Mouse (Mus musculus) thymus, postnatal 0 days (tissue): ENCODE measurements at regions not wholly inside any gene's neighbourhood (a gene's known extent, or its start where the extent isn't known, plus 50 kb on each side); places are given as distances from the start of the nearest gene placed in this dataset.

Experiments used
- DNase-seq: peaks from one replicate; pipeline ENCODE4 v3.0.0-alpha.2; 2015; ENCODE audit warnings: low spot score

- DNase-seq: no peak
These were observed 201.9 kb downstream of the Tmem38b start for GRCm38 (mm10) chr4:54027565-54028237.

DNA sequence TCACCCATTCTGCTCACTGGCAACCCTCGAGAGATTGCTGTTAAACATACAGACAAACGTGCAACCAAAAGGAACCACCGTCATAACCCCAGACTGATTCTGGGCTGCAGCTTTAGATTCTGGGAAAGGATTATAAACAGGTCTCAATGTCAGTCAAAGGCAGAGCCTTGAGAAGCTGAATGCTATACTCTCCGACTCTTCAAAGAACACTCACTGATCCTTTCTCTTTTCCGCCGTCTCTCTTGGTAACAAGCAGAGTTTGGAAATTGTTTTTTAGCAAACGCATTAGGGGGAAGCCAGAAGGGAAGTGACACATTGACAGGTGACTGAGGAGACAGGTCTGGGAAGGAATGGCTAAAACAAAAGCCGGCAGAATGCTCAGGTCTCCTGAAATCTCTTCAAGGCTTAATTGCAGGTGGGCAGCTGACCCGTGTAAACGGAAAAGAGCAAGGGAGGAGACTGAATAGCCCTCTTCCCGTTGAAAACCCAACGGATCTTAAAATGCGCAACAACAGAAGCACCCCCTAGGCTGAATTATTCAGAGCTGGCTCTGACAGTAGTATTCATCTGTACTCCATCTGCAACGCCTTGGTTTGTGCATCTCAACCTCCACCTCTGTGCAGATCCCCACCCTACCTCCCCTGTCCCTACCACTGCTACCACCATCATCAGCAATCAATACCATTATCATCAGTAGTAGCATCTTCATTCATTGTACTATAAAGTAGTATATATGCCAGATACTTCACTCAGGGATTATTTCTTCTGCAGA lies 219.6 kb downstream of the Tmem38b start:
- no peak for DNase-seq

GRCm38 (mm10) chr4:54064331-54064730 lies 238.5 kb downstream of the Tmem38b start:
- DNase-seq: no peak

DNA sequence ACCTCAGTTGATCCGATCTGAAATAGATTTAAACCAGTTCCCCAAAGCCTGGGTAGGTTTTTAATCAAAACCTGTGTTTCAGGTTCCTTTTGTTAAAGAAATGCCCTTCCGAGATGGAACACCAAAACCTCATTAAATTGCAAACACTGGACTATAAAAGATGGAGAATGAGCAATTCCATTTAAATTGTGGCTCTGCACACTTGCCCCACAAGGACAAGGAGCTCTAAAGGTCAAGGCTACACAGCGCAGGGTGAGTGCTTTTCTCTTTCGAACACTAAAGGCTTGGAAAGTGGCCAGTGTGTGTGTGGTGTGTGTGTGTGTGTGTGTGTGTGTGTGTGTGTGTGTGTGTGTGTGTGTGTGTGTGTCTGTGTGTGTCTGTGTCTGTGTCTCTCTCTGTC lies 246.1 kb downstream of the Tmem38b start:
- DNase-seq: no peak

DNA sequence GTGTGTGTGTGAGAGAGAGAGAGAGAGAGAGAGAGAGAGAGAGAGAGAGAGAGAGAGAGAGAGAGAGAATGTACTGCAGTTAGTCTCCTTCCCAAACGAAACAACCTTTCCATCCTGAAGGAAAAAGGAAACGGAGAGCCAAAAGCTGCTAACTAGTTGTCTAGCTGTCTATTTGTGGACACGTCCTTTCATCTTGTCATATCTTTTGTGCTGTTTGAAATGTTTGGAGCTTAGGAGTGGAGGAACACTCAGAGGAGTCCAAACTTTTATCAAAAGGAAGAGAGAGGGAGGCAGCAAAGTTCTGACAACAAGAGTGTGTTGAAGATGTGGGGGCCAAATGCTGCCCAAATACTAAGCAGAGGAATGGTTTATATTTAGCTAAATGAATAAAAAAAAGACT lies 246.6 kb downstream of the Tmem38b start:
- DNase-seq: no peak

DNA sequence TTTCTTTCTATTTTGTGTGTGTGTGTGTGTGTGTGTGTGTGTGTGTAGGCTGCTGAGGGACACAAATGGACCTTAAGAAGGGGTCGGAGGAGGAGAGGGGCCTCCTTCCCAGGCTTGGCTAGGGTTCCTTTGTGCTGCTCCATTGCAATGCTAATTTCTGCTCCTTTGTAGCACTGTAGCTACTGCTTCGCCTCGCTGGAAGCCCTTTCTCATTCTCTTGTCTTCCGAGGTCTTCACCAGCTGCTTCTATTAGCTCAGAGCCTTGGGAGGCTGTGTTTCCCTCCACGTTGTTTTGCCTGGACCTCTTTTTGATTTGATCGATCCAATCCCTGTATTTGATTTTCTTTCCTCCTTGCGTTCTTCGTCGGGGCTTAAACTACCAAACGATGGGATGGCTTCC lies 247.1 kb downstream of the Tmem38b start:
- DNase-seq: no peak

- DNase-seq: no peak
These were observed 247.6 kb downstream of the Tmem38b start for GRCm38 (mm10) chr4:54073483-54073882.

DNA sequence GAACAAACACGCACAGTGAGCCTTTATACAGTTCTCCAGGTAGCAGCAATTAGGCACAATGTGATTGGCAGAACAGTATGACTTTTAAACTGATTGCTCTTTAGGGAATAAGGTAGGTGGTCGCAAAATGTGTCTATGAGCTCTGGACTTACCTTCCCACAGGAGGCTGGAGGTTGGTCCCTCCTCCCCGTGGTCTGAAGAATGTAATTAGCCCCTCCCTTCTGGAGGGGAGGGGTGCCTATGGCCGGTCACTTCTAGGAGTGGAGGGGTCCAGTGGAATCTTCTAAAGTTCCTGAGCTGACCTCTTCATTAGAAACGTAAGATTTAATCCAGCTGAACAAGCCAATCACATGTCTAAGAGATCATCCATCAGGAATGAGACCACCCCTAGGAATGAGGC lies 248.4 kb downstream of the Tmem38b start:
- no peak for DNase-seq

DNA sequence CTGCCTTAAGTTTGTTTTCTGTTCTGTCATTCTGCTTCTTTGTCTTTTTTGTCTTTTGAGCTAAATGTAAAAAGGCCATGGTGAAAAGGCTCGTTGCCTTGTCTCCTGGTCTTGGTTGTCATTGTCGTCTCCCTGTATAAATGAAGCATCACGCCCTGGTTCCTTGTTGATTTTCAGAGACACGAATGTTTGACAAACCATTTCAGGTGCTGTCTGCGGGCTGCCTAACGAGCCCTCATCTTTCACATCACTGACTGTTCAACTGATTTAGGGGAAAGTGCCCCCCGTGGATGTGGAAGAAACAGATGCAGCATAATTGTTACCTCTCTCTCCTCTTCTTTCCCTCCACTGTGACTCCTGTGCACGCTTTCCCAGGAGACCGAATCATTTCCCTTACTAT lies 254.7 kb downstream of the Tmem38b start:
- DNase-seq: no peak

- DNase-seq: no peak
These were observed 255.6 kb downstream of the Tmem38b start for GRCm38 (mm10) chr4:54081411-54081810.

GRCm38 (mm10) chr4:54084747-54085146 lies 258.9 kb downstream of the Tmem38b start:
- DNase-seq: no peak

GRCm38 (mm10) chr4:54094285-54094997 lies 268.6 kb downstream of the Tmem38b start:
- no peak for DNase-seq

- DNase-seq: no peak
These were observed 269.5 kb downstream of the Tmem38b start for GRCm38 (mm10) chr4:54095200-54095930.

DNA sequence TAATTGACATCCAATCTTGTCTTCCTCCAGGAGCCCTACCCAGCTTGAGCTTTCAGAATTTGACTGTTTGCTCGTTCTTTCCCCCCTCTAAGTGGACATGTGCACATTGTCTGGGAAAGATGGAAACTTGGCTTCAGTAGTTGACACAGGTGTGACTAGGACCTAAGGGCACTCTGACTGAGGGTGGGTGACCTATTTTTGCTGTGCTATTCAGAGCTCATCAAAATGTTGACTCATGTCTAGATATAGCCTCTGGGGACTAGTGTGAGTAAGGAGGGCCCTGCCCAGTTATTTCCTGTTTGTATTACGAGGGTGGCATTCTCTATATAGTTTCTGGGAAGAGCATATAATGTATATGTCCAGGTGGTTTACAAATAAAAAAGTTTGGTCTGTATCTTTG lies 271.7 kb downstream of the Tmem38b start:
- DNase-seq: no peak

GRCm38 (mm10) chr4:54100282-54100681 lies 274.4 kb downstream of the Tmem38b start:
- DNase-seq: no peak

GRCm38 (mm10) chr4:54106976-54107375 lies 281.1 kb downstream of the Tmem38b start:
- no peak for DNase-seq

DNA sequence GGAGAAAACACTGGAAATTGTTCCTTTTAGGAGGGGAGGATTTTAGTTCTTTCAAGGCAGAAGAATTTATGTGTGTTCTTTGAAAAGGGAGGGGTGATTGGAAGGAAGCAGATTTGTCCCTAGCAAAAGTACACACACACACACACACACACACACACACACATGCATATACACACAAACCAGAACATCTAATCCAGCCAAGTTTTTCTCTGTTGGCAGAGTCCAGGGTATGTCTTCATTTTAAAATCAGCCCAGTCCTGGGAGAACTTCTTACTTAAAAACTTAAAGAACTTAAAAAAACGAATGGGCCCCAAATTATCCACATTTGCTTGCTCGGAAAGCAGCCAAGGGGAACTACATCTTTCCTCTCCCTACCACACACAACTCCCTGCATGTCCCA lies 290.5 kb downstream of the Tmem38b start:
- no peak for DNase-seq

- no peak for DNase-seq
These were observed 292.5 kb downstream of the Tmem38b start for GRCm38 (mm10) chr4:54118179-54118846.

- no peak for DNase-seq
These were observed 303.2 kb downstream of the Tmem38b start for GRCm38 (mm10) chr4:54128717-54129698.

DNA sequence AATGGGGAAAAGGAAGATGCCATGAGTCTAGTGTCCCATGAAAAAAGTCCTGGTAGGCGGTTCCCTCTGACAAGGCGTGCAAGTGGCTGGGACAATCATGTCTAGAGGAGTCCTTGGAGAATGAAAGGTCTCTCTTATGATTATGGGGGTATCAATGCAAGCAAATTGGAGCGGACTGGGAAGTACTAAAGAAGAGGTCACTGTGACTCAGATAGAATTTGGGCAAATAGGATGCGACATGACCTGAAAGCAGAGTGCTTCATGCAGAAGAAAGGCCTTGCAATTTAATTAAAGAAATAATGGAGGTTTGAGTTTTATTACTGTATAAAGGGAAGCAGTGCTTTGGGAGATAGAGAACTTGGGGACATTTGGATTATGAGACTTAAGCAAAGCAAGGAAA lies 330.3 kb downstream of the Tmem38b start:
- DNase-seq: no peak
